Mouse (Mus musculus) midbrain, embryonic 15.5 days (tissue): ENCODE data around the gene Adcy2. TPM values are rescaled to one million over a fixed set of nuclear protein-coding genes. Genes with fewer than 3 reads are reported as not detected.

Experiments used
- ATAC-seq: fragments of 200-750 bp; cut with Nextera tagmentation; replicated peaks from 2 replicates; pipeline ENCODE4 v1.8.0; 2017; ENCODE audit warnings: moderate TSS enrichment
- H3K27ac ChIP-seq: fragments of 300-500 bp; sonication (generic); 2 replicates; pipeline ENCODE4 v1.5.1; 2015; ENCODE audit warnings: mild to moderate bottlenecking, inconsistent platforms
- H3K27me3 ChIP-seq: fragments of 300-500 bp; sonication (generic); replicated peaks from 2 replicates; pipeline ENCODE4 v1.6.1; 2015; ENCODE audit warnings: inconsistent platforms
- H3K36me3 ChIP-seq: fragments of 300-500 bp; sonication (generic); replicated peaks from 2 replicates; pipeline ENCODE4 v1.6.1; 2015; ENCODE audit warnings: inconsistent platforms
- H3K4me1 ChIP-seq: fragments of 300-500 bp; sonication (generic); 2 replicates; pipeline ENCODE4 v1.6.1; 2015; ENCODE audit warnings: inconsistent platforms
- H3K4me2 ChIP-seq: fragments of 300-500 bp; sonication (generic); 2 replicates; pipeline ENCODE4 v1.6.1; 2015; ENCODE audit warnings: inconsistent platforms, mild to moderate bottlenecking, moderate library complexity
- H3K4me3 ChIP-seq: fragments of 300-500 bp; sonication (generic); 2 replicates; pipeline ENCODE4 v1.5.1; 2015; ENCODE audit warnings: mild to moderate bottlenecking, inconsistent platforms
- H3K9ac ChIP-seq: fragments of 300-500 bp; sonication (generic); 2 replicates; pipeline ENCODE4 v1.6.1; 2015; ENCODE audit warnings: mild to moderate bottlenecking, inconsistent platforms
- H3K9me3 ChIP-seq: fragments of 300-500 bp; sonication (generic); 2 replicates; pipeline ENCODE4 v1.6.1; 2016; ENCODE audit warnings: inconsistent platforms
- WGBS: fragments of 180-500 bp; shearing (Covaris S2); methylation state at CpG from one replicate; pipeline ENCODE4 v1.1.7; 2015; ENCODE audit warnings: mixed read lengths; 5-methylcytosine and 5-hydroxymethylcytosine counted together
- polyA plus RNA-seq: library from polyadenylated mRNA; unstranded; fragments of >200 nt; fragmentation: Nextera tagmentation; extraction: Ambion mirVana; gene quantifications from 2 replicates; pipeline ENCODE4 v1.2.1, GENCODE M21; 2015

The Adcy2 gene
- polyA plus RNA-seq, 1 experiment from 2014 or later: 9.0 TPM

- WGBS: 28% methylated on average over 4 of the region's 4 CpGs
Observed at GRCm38 (mm10) chr13:69002173-69002572, 2.8 kb upstream of the Adcy2 start.

GRCm38 (mm10) chr13:68999826-69000225 is 485 bp upstream of the Adcy2 start:
- Histone ChIP-seq H3K9me3 (no peaks in the 10 kb centered on the region), H3K4me2 (peak overlapping the region; percentile 79), H3K4me1 (peaks cover 14% of the 10 kb centered on the region), H3K9ac (peak overlapping the region; percentile 51), H3K4me3 (peak overlapping the region; percentile 58), H3K36me3 (no peaks in the 10 kb centered on the region), H3K27ac (no peak overlapping the region), H3K27me3 (peaks cover 8% of the 10 kb centered on the region)
- WGBS: 53% methylated on average over 5 of the region's 5 CpGs
- no peak; the same call in 1 of the 2 replicates for ATAC-seq

More at GRCm38 (mm10) chr13:69002173-69002572, 2.8 kb upstream of the Adcy2 start:
- no peaks in the 10 kb centered on the region for H3K9me3 ChIP-seq
- no peaks in the 10 kb centered on the region for H3K36me3 ChIP-seq
- H3K4me1 ChIP-seq: peaks cover 14% of the 10 kb centered on the region
- H3K4me3 ChIP-seq: no peak overlapping the region
- ATAC-seq: no peak
- no peak overlapping the region for H3K27ac ChIP-seq
- peaks cover 8% of the 10 kb centered on the region for H3K27me3 ChIP-seq
- H3K9ac ChIP-seq: no peak overlapping the region
- H3K4me2 ChIP-seq: no peak overlapping the region

DNA sequence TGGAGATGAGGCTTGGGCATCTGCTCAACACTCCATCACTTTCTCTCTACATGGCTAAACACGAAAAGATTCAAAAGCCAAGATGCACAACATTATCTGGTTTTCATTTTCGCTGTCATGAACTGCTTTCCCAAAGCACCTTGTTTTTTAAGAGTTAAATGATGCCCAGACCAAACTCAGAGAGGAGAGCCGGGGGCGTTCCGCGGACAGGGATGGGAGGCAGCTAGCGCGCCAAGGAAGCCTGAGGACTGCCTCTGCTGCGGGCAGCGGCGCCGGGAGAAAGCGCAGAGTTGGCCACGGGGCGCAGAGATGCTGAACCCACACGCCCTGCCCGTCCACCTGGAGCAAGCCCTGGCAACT is 803 bp downstream of the Adcy2 start:
- H3K27ac ChIP-seq: peak overlapping the region; percentile 45; the same call in 1 of the 2 replicates

GRCm38 (mm10) chr13:68997821-68998551 is 1.4 kb downstream of the Adcy2 start:
- H3K27me3 ChIP-seq: peaks cover 8% of the 10 kb centered on the region
- no peak overlapping the region for H3K27ac ChIP-seq
- H3K9ac ChIP-seq: peak overlapping the region; percentile 51; the same call in 1 of the 2 replicates
- peaks cover 14% of the 10 kb centered on the region for H3K4me1 ChIP-seq
- no peaks in the 10 kb centered on the region for H3K9me3 ChIP-seq
- no peak for ATAC-seq
- H3K4me3 ChIP-seq: peak overlapping the region; percentile 58
- peak overlapping the region; percentile 79 for H3K4me2 ChIP-seq
- WGBS: 9% methylated on average over 22 of the region's 22 CpGs
- no peaks in the 10 kb centered on the region for H3K36me3 ChIP-seq

More for the DNA sequence above, 803 bp downstream of the Adcy2 start:
- H3K4me2 ChIP-seq: peak overlapping the region; percentile 79
- no peaks in the 10 kb centered on the region for H3K36me3 ChIP-seq
- peak overlapping the region; percentile 58 for H3K4me3 ChIP-seq
- no peaks in the 10 kb centered on the region for H3K9me3 ChIP-seq
- H3K4me1 ChIP-seq: peaks cover 14% of the 10 kb centered on the region
- peak; percentile 38 for ATAC-seq
- under 1% methylated on average over 17 of the region's 17 CpGs for WGBS
- peaks cover 8% of the 10 kb centered on the region for H3K27me3 ChIP-seq
- H3K9ac ChIP-seq: peak overlapping the region; percentile 51

DNA sequence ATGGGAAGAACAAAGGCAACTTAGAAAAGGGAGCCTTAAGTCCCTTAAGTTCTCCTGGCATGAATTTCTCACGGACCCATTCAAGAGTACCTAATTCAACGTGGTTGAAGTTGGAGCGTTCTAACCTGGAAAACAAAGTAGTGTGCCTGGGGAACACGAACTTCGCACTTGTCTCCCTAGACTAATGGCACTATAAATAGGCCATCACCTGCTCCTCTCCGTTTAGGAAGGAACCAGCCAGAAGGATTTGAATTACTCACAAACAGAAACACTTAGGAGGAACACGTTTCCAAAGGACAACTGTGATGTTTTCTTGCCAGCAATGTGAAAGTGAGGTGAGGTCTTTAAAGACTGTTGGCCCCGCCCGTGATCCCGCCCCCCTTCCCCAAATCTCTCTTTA is 2.0 kb downstream of the Adcy2 start:
- Histone ChIP-seq H3K27me3 (peaks cover 8% of the 10 kb centered on the region), H3K4me3 (peak overlapping the region; percentile 58; the same call in 1 of the 2 replicates), H3K4me2 (peak overlapping the region; percentile 79), H3K9ac (no peak overlapping the region), H3K36me3 (no peaks in the 10 kb centered on the region), H3K9me3 (no peaks in the 10 kb centered on the region), H3K4me1 (peaks cover 14% of the 10 kb centered on the region), H3K27ac (no peak overlapping the region)
- ATAC-seq: no peak
- WGBS: 33% methylated on average over 10 of the region's 10 CpGs

GRCm38 (mm10) chr13:68996661-68997060 is 2.7 kb downstream of the Adcy2 start:
- 70% methylated on average over 3 of the region's 3 CpGs for WGBS
- H3K9ac ChIP-seq: no peak overlapping the region
- no peaks in the 10 kb centered on the region for H3K36me3 ChIP-seq
- H3K4me2 ChIP-seq: no peak overlapping the region
- no peak overlapping the region for H3K4me3 ChIP-seq
- H3K27ac ChIP-seq: no peak overlapping the region
- H3K4me1 ChIP-seq: peaks cover 14% of the 10 kb centered on the region
- H3K27me3 ChIP-seq: peaks cover 8% of the 10 kb centered on the region
- no peak for ATAC-seq
- H3K9me3 ChIP-seq: no peaks in the 10 kb centered on the region

- H3K27me3 ChIP-seq: no peaks in the 10 kb centered on the region
- H3K4me2 ChIP-seq: no peak overlapping the region
- no peak overlapping the region for H3K27ac ChIP-seq
- WGBS: 75% methylated on average over 2 of the region's 2 CpGs
- H3K4me3 ChIP-seq: no peak overlapping the region
- ATAC-seq: no peak
- no peak overlapping the region for H3K9ac ChIP-seq
- H3K4me1 ChIP-seq: no peaks in the 10 kb centered on the region
- H3K9me3 ChIP-seq: no peaks in the 10 kb centered on the region
- no peaks in the 10 kb centered on the region for H3K36me3 ChIP-seq
Observed at GRCm38 (mm10) chr13:68985789-68986188, 13.6 kb downstream of the Adcy2 start.

- H3K9ac ChIP-seq: no peak overlapping the region
- no peaks in the 10 kb centered on the region for H3K27me3 ChIP-seq
- H3K27ac ChIP-seq: no peak overlapping the region
- no peak overlapping the region for H3K4me3 ChIP-seq
- no peak for ATAC-seq
- H3K9me3 ChIP-seq: no peaks in the 10 kb centered on the region
- no peaks in the 10 kb centered on the region for H3K36me3 ChIP-seq
- WGBS: 90% methylated on average over 15 of the region's 15 CpGs
- H3K4me1 ChIP-seq: no peaks in the 10 kb centered on the region
- no peak overlapping the region for H3K4me2 ChIP-seq
Observed at GRCm38 (mm10) chr13:68984000-68984399, 15.3 kb downstream of the Adcy2 start.

- ATAC-seq: no peak
- no peak overlapping the region for H3K4me3 ChIP-seq
- no peaks in the 10 kb centered on the region for H3K4me1 ChIP-seq
- no peak overlapping the region for H3K4me2 ChIP-seq
- 93% methylated on average over 2 of the region's 2 CpGs for WGBS
- no peak overlapping the region for H3K27ac ChIP-seq
- H3K9ac ChIP-seq: no peak overlapping the region
- no peaks in the 10 kb centered on the region for H3K9me3 ChIP-seq
- no peaks in the 10 kb centered on the region for H3K27me3 ChIP-seq
- H3K36me3 ChIP-seq: no peaks in the 10 kb centered on the region
Observed at GRCm38 (mm10) chr13:68981048-68981447, 18.3 kb downstream of the Adcy2 start.

GRCm38 (mm10) chr13:68973143-68973542 is 26.2 kb downstream of the Adcy2 start:
- ATAC-seq: no peak
- 52% methylated on average over 3 of the region's 3 CpGs for WGBS

GRCm38 (mm10) chr13:68961580-68961979 is 37.8 kb downstream of the Adcy2 start:
- Histone ChIP-seq H3K27ac (no peak overlapping the region), H3K27me3 (no peaks in the 10 kb centered on the region), H3K9me3 (no peaks in the 10 kb centered on the region), H3K9ac (no peak overlapping the region), H3K4me2 (no peak overlapping the region), H3K36me3 (no peaks in the 10 kb centered on the region), H3K4me1 (no peaks in the 10 kb centered on the region), H3K4me3 (no peak overlapping the region)
- no peak for ATAC-seq
- 75% methylated on average over 5 of the region's 5 CpGs for WGBS

More at GRCm38 (mm10) chr13:68973143-68973542, 26.2 kb downstream of the Adcy2 start:
- Histone ChIP-seq H3K36me3 (no peaks in the 10 kb centered on the region), H3K9ac (no peak overlapping the region), H3K4me2 (no peak overlapping the region), H3K27me3 (no peaks in the 10 kb centered on the region), H3K4me1 (no peaks in the 10 kb centered on the region), H3K4me3 (no peak overlapping the region), H3K9me3 (no peaks in the 10 kb centered on the region), H3K27ac (no peak overlapping the region)

GRCm38 (mm10) chr13:68960513-68960912 is 38.8 kb downstream of the Adcy2 start:
- no peaks in the 10 kb centered on the region for H3K36me3 ChIP-seq
- no peaks in the 10 kb centered on the region for H3K4me1 ChIP-seq
- no peak overlapping the region for H3K27ac ChIP-seq
- 75% methylated on average over 6 of the region's 6 CpGs for WGBS
- H3K4me3 ChIP-seq: no peak overlapping the region
- no peaks in the 10 kb centered on the region for H3K27me3 ChIP-seq
- H3K9ac ChIP-seq: no peak overlapping the region
- H3K4me2 ChIP-seq: no peak overlapping the region
- H3K9me3 ChIP-seq: no peaks in the 10 kb centered on the region
- no peak for ATAC-seq

DNA sequence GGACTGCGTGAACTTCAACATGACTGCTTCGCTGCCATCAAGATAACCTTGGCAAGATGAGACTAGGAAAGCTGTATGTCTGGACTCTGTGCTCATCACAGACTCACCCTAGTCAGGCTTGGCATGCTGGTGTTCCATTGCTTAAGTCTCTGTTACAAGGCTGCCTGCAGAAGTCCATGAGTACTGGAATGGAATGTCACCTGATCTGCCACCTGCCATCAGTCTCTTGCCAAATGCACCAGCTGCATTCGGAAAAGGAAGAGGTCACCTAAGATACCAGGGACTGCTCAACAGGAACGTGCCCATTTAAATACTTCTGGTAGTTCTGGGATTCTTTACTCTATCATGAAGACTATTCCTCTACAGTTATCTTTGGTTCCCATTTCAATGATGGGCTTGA is 39.9 kb downstream of the Adcy2 start:
- no peak overlapping the region for H3K9ac ChIP-seq
- H3K4me1 ChIP-seq: no peaks in the 10 kb centered on the region
- H3K36me3 ChIP-seq: no peaks in the 10 kb centered on the region
- H3K27ac ChIP-seq: no peak overlapping the region
- H3K27me3 ChIP-seq: no peaks in the 10 kb centered on the region
- 93% methylated on average over 4 of the region's 4 CpGs for WGBS
- no peak overlapping the region for H3K4me3 ChIP-seq
- H3K9me3 ChIP-seq: no peaks in the 10 kb centered on the region
- H3K4me2 ChIP-seq: no peak overlapping the region
- no peak for ATAC-seq
